Mouse (Mus musculus) forebrain, embryonic 16.5 days (tissue): ENCODE results near the gene 4930470P17Rik. TPM values are rescaled to one million over a fixed set of nuclear protein-coding genes. Genes with fewer than 3 reads are reported as not detected.

ENCODE experiments used
- ATAC-seq: fragments of 200-750 bp; cut with Nextera tagmentation; 2 replicates; pipeline ENCODE4 v1.8.0; 2017; ENCODE audit warnings: mild to moderate bottlenecking, moderate library complexity
- H3K27ac ChIP-seq: fragments of 300-500 bp; sonication (generic); 2 replicates; pipeline ENCODE4 v1.5.1; 2014; ENCODE audit warnings: low read length, control low read depth
- H3K27me3 ChIP-seq: fragments of 300-500 bp; sonication (generic); replicated peaks from 2 replicates; pipeline ENCODE4 v1.6.1; 2014; ENCODE audit warnings: low read length; ENCODE audit not compliant: control insufficient read depth, insufficient read depth
- H3K36me3 ChIP-seq: fragments of 300-500 bp; sonication (generic); 2 replicates; pipeline ENCODE4 v1.6.1; 2014; ENCODE audit not compliant: control insufficient read depth, insufficient read depth
- H3K4me1 ChIP-seq: fragments of 300-500 bp; sonication (generic); replicated peaks from 2 replicates; pipeline ENCODE4 v1.6.1; 2014; ENCODE audit warnings: low read length; ENCODE audit not compliant: control insufficient read depth, insufficient read depth
- H3K4me2 ChIP-seq: fragments of 300-500 bp; sonication (generic); 2 replicates; pipeline ENCODE4 v1.6.1; 2014; ENCODE audit warnings: mild to moderate bottlenecking, low read length, control low read depth
- H3K4me3 ChIP-seq: fragments of 300-500 bp; sonication (generic); replicated peaks from 2 replicates; pipeline ENCODE4 v1.5.1; 2014; ENCODE audit warnings: mild to moderate bottlenecking, low read length, control low read depth
- H3K9ac ChIP-seq: fragments of 300-500 bp; sonication (generic); replicated peaks from 2 replicates; pipeline ENCODE4 v1.6.1; 2014; ENCODE audit warnings: low read depth, low read length, control low read depth
- H3K9me3 ChIP-seq: fragments of 300-500 bp; sonication (generic); 2 replicates; pipeline ENCODE4 v1.6.1; 2016; ENCODE audit warnings: low read length; ENCODE audit not compliant: control insufficient read depth
- WGBS: fragments of 180-500 bp; shearing (Covaris S2); extraction: QIAGEN DNeasy Blood & Tissue Kit; methylation state at CpG from one replicate; pipeline ENCODE4 v1.1.7; 2014; 5-methylcytosine and 5-hydroxymethylcytosine counted together
- polyA plus RNA-seq: library from polyadenylated mRNA; unstranded; fragments of >200 nt; fragmentation: Nextera tagmentation; extraction: Ambion mirVana; gene quantifications from 2 replicates; pipeline ENCODE4 v1.2.1, GENCODE M21; 2015

The 4930470P17Rik gene
- polyA plus RNA-seq, 1 experiment from 2014 or later, result not detected

GRCm38 (mm10) chr2:170543625-170544024 is 58.2 kb downstream of the 4930470P17Rik start:
- Histone ChIP-seq H3K27me3 (0 out of 2 replicates have a peak, but pooled peaks cover 2% of the 10 kb centered on the region), H3K9me3 (no peaks in the 10 kb centered on the region), H3K9ac (no peak overlapping the region), H3K4me2 (no peak overlapping the region), H3K36me3 (no peaks in the 10 kb centered on the region), H3K27ac (no peak overlapping the region), H3K4me1 (no peaks in the 10 kb centered on the region; the same call in 1 of the 2 replicates), H3K4me3 (no peak overlapping the region)
- WGBS, result 83% methylated on average over 5 of the region's 5 CpGs
- no peak for ATAC-seq

GRCm38 (mm10) chr2:170539211-170539610 is 62.6 kb downstream of the 4930470P17Rik start:
- ATAC-seq, result no peak
- 75% methylated on average over 9 of the region's 9 CpGs for WGBS

GRCm38 (mm10) chr2:170535841-170536240 is 66.0 kb downstream of the 4930470P17Rik start:
- no peak for ATAC-seq
- no peak overlapping the region for H3K4me3 ChIP-seq
- no peak overlapping the region for H3K27ac ChIP-seq
- H3K27me3 ChIP-seq, result no peaks in the 10 kb centered on the region
- H3K4me2 ChIP-seq, result no peak overlapping the region
- no peaks in the 10 kb centered on the region for H3K36me3 ChIP-seq
- H3K4me1 ChIP-seq, result peaks cover 10% of the 10 kb centered on the region
- no peak overlapping the region for H3K9ac ChIP-seq
- H3K9me3 ChIP-seq, result no peaks in the 10 kb centered on the region

More at GRCm38 (mm10) chr2:170539211-170539610, 62.6 kb downstream of the 4930470P17Rik start:
- no peak overlapping the region for H3K4me2 ChIP-seq
- peaks cover 4% of the 10 kb centered on the region; the same call in 1 of the 2 replicates for H3K4me1 ChIP-seq
- no peak overlapping the region for H3K9ac ChIP-seq
- H3K27ac ChIP-seq, result no peak overlapping the region
- H3K4me3 ChIP-seq, result no peak overlapping the region
- no peaks in the 10 kb centered on the region for H3K27me3 ChIP-seq
- H3K9me3 ChIP-seq, result no peaks in the 10 kb centered on the region
- no peaks in the 10 kb centered on the region for H3K36me3 ChIP-seq

GRCm38 (mm10) chr2:170534803-170535174 is 67.0 kb downstream of the 4930470P17Rik start:
- H3K27ac ChIP-seq, result no peak overlapping the region
- WGBS, result 82% methylated on average over 11 of the region's 11 CpGs

GRCm38 (mm10) chr2:170534116-170534802 is 67.6 kb downstream of the 4930470P17Rik start:
- H3K4me1 ChIP-seq, result peaks cover 10% of the 10 kb centered on the region
- H3K9ac ChIP-seq, result no peak overlapping the region
- no peaks in the 10 kb centered on the region for H3K36me3 ChIP-seq
- 31% methylated on average over 12 of the region's 12 CpGs for WGBS
- peak overlapping the region; percentile 74 for H3K27ac ChIP-seq
- ATAC-seq, result peak; percentile 89
- no peak overlapping the region for H3K4me2 ChIP-seq
- H3K27me3 ChIP-seq, result no peaks in the 10 kb centered on the region
- no peak overlapping the region for H3K4me3 ChIP-seq
- no peaks in the 10 kb centered on the region for H3K9me3 ChIP-seq

More at GRCm38 (mm10) chr2:170534803-170535174, 67.0 kb downstream of the 4930470P17Rik start:
- H3K4me3 ChIP-seq, result no peak overlapping the region
- H3K27me3 ChIP-seq, result no peaks in the 10 kb centered on the region
- H3K4me1 ChIP-seq, result peaks cover 10% of the 10 kb centered on the region
- no peak for ATAC-seq
- H3K9me3 ChIP-seq, result no peaks in the 10 kb centered on the region
- H3K36me3 ChIP-seq, result no peaks in the 10 kb centered on the region
- no peak overlapping the region for H3K4me2 ChIP-seq
- H3K9ac ChIP-seq, result no peak overlapping the region

GRCm38 (mm10) chr2:170530256-170530655 is 71.6 kb downstream of the 4930470P17Rik start:
- Histone ChIP-seq H3K9ac (no peak overlapping the region), H3K4me1 (peaks cover 10% of the 10 kb centered on the region), H3K36me3 (no peaks in the 10 kb centered on the region), H3K27ac (no peak overlapping the region), H3K27me3 (no peaks in the 10 kb centered on the region), H3K4me3 (no peak overlapping the region), H3K4me2 (no peak overlapping the region), H3K9me3 (no peaks in the 10 kb centered on the region)
- WGBS, result 94% methylated on average over 3 of the region's 3 CpGs
- ATAC-seq, result no peak

- H3K4me1 ChIP-seq, result peaks cover 8% of the 10 kb centered on the region
- H3K9me3 ChIP-seq, result no peaks in the 10 kb centered on the region
- no peak overlapping the region for H3K9ac ChIP-seq
- ATAC-seq, result no peak
- no peaks in the 10 kb centered on the region for H3K36me3 ChIP-seq
- no peak overlapping the region for H3K4me3 ChIP-seq
- no peak overlapping the region for H3K4me2 ChIP-seq
- H3K27me3 ChIP-seq, result no peaks in the 10 kb centered on the region
- WGBS, result 84% methylated on average over 7 of the region's 7 CpGs
- no peak overlapping the region for H3K27ac ChIP-seq
Observed at GRCm38 (mm10) chr2:170529766-170530165, 72.1 kb downstream of the 4930470P17Rik start.

Other genes starting within 250 kb of the 4930470P17Rik start
- 1.9 TPM in 2 replicates for gene Bcas1, start 174.2 kb downstream of the 4930470P17Rik start, polyA plus RNA-seq
- gene Pfdn4, start 105.6 kb downstream of the 4930470P17Rik start, polyA plus RNA-seq, result 116 and 120 TPM in 2 replicates
- gene Cyp24a1, start 104.9 kb downstream of the 4930470P17Rik start, polyA plus RNA-seq, result 0.11 TPM in 1 of 2 replicates, not detected in the other
- 96.5 and 121 TPM in 2 replicates for gene Dok5, start 129.8 kb upstream of the 4930470P17Rik start, polyA plus RNA-seq